Comparison of ENCODE assay signal across 8 mouse cellular contexts in genomic region chr17:35242015-35242941, GRCm38 (mm10). TPM values are rescaled to one million over a fixed set of nuclear protein-coding genes. Genes with fewer than 3 reads are reported as not detected.
DNase-seq lines count a peak whose midpoint lies in the region; ATAC-seq and TF ChIP-seq lines count a peak whose summit lies in the region.

No protein-coding gene starts in this region.

- peak overlapping the region; percentile 99 for H3K9ac ChIP-seq in hindbrain, embryonic 14.5 days
- peak overlapping the region; percentile 100 for H3K9ac ChIP-seq in midbrain, embryonic 11.5 days (ENCODE audit: low read length)

- WGBS in hindbrain, embryonic 14.5 days, result under 1% methylated on average over 55 of the region's 55 CpGs
- under 1% methylated on average over 55 of the region's 55 CpGs for WGBS in limb, embryonic 10.5 days
- WGBS in midbrain, embryonic 11.5 days, result under 1% methylated on average over 54 of the region's 55 CpGs

- H3K4me1 ChIP-seq in bone marrow macrophage, adult 2 months (ENCODE audit: control insufficient read depth, insufficient read depth, low read length), result peaks cover 44% of the 10 kb centered on the region
- H3K4me1 ChIP-seq in hindbrain, embryonic 14.5 days (replicated peaks; ENCODE audit: control insufficient read depth, insufficient read depth, low read length), result peaks cover 36% of the 10 kb centered on the region
- peaks cover 36% of the 10 kb centered on the region for H3K4me1 ChIP-seq in limb, embryonic 10.5 days
- peaks cover 37% of the 10 kb centered on the region for H3K4me1 ChIP-seq in midbrain, embryonic 11.5 days (ENCODE audit: control insufficient read depth, insufficient read depth, low read length)

- peak overlapping the region; percentile 92 for H3K27ac ChIP-seq in bone marrow macrophage, adult 2 months (ENCODE audit: insufficient read depth, low read depth, low read length)
- H3K27ac ChIP-seq in hindbrain, embryonic 14.5 days, result peak overlapping the region; percentile 99
- H3K27ac ChIP-seq in limb, embryonic 10.5 days, result peak overlapping the region; percentile 100
- H3K27ac ChIP-seq in midbrain, embryonic 11.5 days (ENCODE audit: low read depth, low read length), result peak overlapping the region; percentile 94

- peak; percentile 20; the same call in 1 of the 2 replicates for TF ChIP-seq CTCF in bone marrow macrophage, adult 2 months (IDR thresholded peaks at IDR 0.05; ENCODE audit: low read depth, low read length)

- peak overlapping the region; percentile 71 for H3K4me3 ChIP-seq in bone marrow macrophage, adult 2 months (ENCODE audit: insufficient read depth, low read length)
- peak overlapping the region; percentile 90 for H3K4me3 ChIP-seq in hindbrain, embryonic 14.5 days (replicated peaks; ENCODE audit: low read length)
- H3K4me3 ChIP-seq in limb, embryonic 10.5 days, result peak overlapping the region; percentile 99
- peak overlapping the region; percentile 99 for H3K4me3 ChIP-seq in midbrain, embryonic 11.5 days (ENCODE audit: low read depth, low read length)

- TF ChIP-seq POLR2A in bone marrow macrophage, adult 2 months (IDR thresholded peaks at IDR 0.05; ENCODE audit: borderline replicate concordance, low read depth, low read length), result no peak

- H3K4me2 ChIP-seq in hindbrain, embryonic 14.5 days (replicated peaks), result peak overlapping the region; percentile 67
- peak overlapping the region; percentile 97 for H3K4me2 ChIP-seq in midbrain, embryonic 11.5 days

- DNase-seq in layer of hippocampus, adult 11-12 months (ENCODE audit: low spot score), result peak; percentile 59
- DNase-seq in layer of hippocampus, adult 9-10 months (ENCODE audit: low spot score), result no peak
- peak; percentile 36 for DNase-seq in fibroblast of lung, adult 2 months (ENCODE audit: low read depth)
- DNase-seq in hindbrain, embryonic 14.5 days (ENCODE audit: low spot score), result peak; percentile 48
- peak; percentile 71 for DNase-seq in limb, embryonic 10.5 days (ENCODE audit: low spot score)
- peak; percentile 96 for DNase-seq in midbrain, embryonic 11.5 days (ENCODE audit: low spot score, missing footprints)
- DNase-seq in spleen, postnatal 14 days (ENCODE audit: low spot score in 2 of 2), result peak; percentile 46 to 54

- no peaks in the 10 kb centered on the region for H3K9me3 ChIP-seq in hindbrain, embryonic 14.5 days (ENCODE audit: control insufficient read depth, low read length)
- no peaks in the 10 kb centered on the region for H3K9me3 ChIP-seq in limb, embryonic 10.5 days (replicated peaks)
- H3K9me3 ChIP-seq in midbrain, embryonic 11.5 days (ENCODE audit: control insufficient read depth, low read length), result no peaks in the 10 kb centered on the region

- peaks cover 40% of the 10 kb centered on the region for H3K36me3 ChIP-seq in hindbrain, embryonic 14.5 days (replicated peaks; ENCODE audit: control insufficient read depth, insufficient read depth)
- H3K36me3 ChIP-seq in limb, embryonic 10.5 days, result peaks cover 50% of the 10 kb centered on the region
- peaks cover 34% of the 10 kb centered on the region for H3K36me3 ChIP-seq in midbrain, embryonic 11.5 days (ENCODE audit: control insufficient read depth, insufficient read depth, low read length)

- ATAC-seq in hindbrain, embryonic 14.5 days (ENCODE audit: low FRiP score), result peak; percentile 41
- peak; percentile 42 for ATAC-seq in midbrain, embryonic 11.5 days (ENCODE audit: low FRiP score)

- H3K27me3 ChIP-seq in hindbrain, embryonic 14.5 days (ENCODE audit: control insufficient read depth, insufficient read depth, low read length), result no peaks in the 10 kb centered on the region
- no peaks in the 10 kb centered on the region for H3K27me3 ChIP-seq in limb, embryonic 10.5 days (ENCODE audit: low read depth, poor library complexity, severe bottlenecking)
- H3K27me3 ChIP-seq in midbrain, embryonic 11.5 days (ENCODE audit: control insufficient read depth, insufficient read depth, low read length), result no peaks in the 10 kb centered on the region

RNA-seq across cellular contexts. Expression of gene Ddx39b, which starts 0.7 kb away (rescaled TPM):
- 164 and 169 TPM in 2 replicates for polyA plus RNA-seq in bone marrow macrophage, adult 2 months (2012; ENCODE audit: insufficient read depth, insufficient read length, missing spikeins)
- polyA plus RNA-seq in hindbrain, embryonic 14.5 days (2014; fragmentation: Nextera tagmentation; extraction: Ambion mirVana), result 341 and 346 TPM in 2 replicates
- 749 and 792 TPM in 2 replicates for polyA plus RNA-seq in limb, embryonic 10.5 days (2016; fragmentation: Nextera tagmentation; extraction: Ambion mirVana)
- polyA plus RNA-seq in midbrain, embryonic 11.5 days (2014; fragmentation: Nextera tagmentation; extraction: Ambion mirVana), result 649 and 657 TPM in 2 replicates

RNA-seq across cellular contexts. Expression of gene Nfkbil1, which starts 6.7 kb away (rescaled TPM):
- 15.5 and 15.7 TPM in 2 replicates for polyA plus RNA-seq in bone marrow macrophage, adult 2 months (2012; ENCODE audit: insufficient read depth, insufficient read length, missing spikeins)
- 3.5 and 3.8 TPM in 2 replicates for polyA plus RNA-seq in hindbrain, embryonic 14.5 days (2014; fragmentation: Nextera tagmentation; extraction: Ambion mirVana)
- 10.7 and 12.1 TPM in 2 replicates for polyA plus RNA-seq in limb, embryonic 10.5 days (2016; fragmentation: Nextera tagmentation; extraction: Ambion mirVana)
- 3.3 and 4.4 TPM in 2 replicates for polyA plus RNA-seq in midbrain, embryonic 11.5 days (2014; fragmentation: Nextera tagmentation; extraction: Ambion mirVana)

RNA-seq across cellular contexts. Expression of gene Atp6v1g2, which starts 8.8 kb away (rescaled TPM):
- 11.2 and 15.1 TPM in 2 replicates for polyA plus RNA-seq in bone marrow macrophage, adult 2 months (2012; ENCODE audit: insufficient read depth, insufficient read length, missing spikeins)
- 122 and 138 TPM in 2 replicates for polyA plus RNA-seq in hindbrain, embryonic 14.5 days (2014; fragmentation: Nextera tagmentation; extraction: Ambion mirVana)
- polyA plus RNA-seq in limb, embryonic 10.5 days (2016; fragmentation: Nextera tagmentation; extraction: Ambion mirVana), result 4.5 and 5.2 TPM in 2 replicates
- polyA plus RNA-seq in midbrain, embryonic 11.5 days (2014; fragmentation: Nextera tagmentation; extraction: Ambion mirVana), result 17.0 and 17.8 TPM in 2 replicates

RNA-seq across cellular contexts. Expression of gene H2-D1, which starts 20.3 kb away (rescaled TPM):
- 2,808 and 2,856 TPM in 2 replicates for polyA plus RNA-seq in bone marrow macrophage, adult 2 months (2012; ENCODE audit: insufficient read depth, insufficient read length, missing spikeins)
- 95.5 and 98.1 TPM in 2 replicates for polyA plus RNA-seq in hindbrain, embryonic 14.5 days (2014; fragmentation: Nextera tagmentation; extraction: Ambion mirVana)
- polyA plus RNA-seq in limb, embryonic 10.5 days (2016; fragmentation: Nextera tagmentation; extraction: Ambion mirVana), result 21.4 and 23.1 TPM in 2 replicates
- 42.2 and 45.9 TPM in 2 replicates for polyA plus RNA-seq in midbrain, embryonic 11.5 days (2014; fragmentation: Nextera tagmentation; extraction: Ambion mirVana)

RNA-seq across cellular contexts. Expression of gene Gm16181, which starts 21.6 kb away (rescaled TPM):
- not detected in 2 replicates for polyA plus RNA-seq in bone marrow macrophage, adult 2 months (2012; ENCODE audit: insufficient read depth, insufficient read length, missing spikeins)
- polyA plus RNA-seq in hindbrain, embryonic 14.5 days (2014; fragmentation: Nextera tagmentation; extraction: Ambion mirVana), result not detected in 2 replicates
- polyA plus RNA-seq in limb, embryonic 10.5 days (2016; fragmentation: Nextera tagmentation; extraction: Ambion mirVana), result 0.30 and 0.33 TPM in 2 replicates
- polyA plus RNA-seq in midbrain, embryonic 11.5 days (2014; fragmentation: Nextera tagmentation; extraction: Ambion mirVana), result not detected in 2 replicates
